Mouse (Mus musculus) forelimb bud, embryonic 11.5 days (tissue): ENCODE measurements around the gene Crocc.
A peak's percentile ranks its signal among the peaks of the same experiment; 100 is the strongest.

Experiments
- DNase-seq: peaks from one replicate; pipeline ENCODE4 v3.0.0-alpha.2; 2012; ENCODE audit warnings: low read depth, low spot score

The Crocc gene

GRCm38 (mm10) chr4:141067516-141068046 lies 7.2 kb upstream of the Crocc start:
- DNase-seq, result no peak

- DNase-seq, result no peak
Measured at GRCm38 (mm10) chr4:141066709-141067515, 6.6 kb upstream of the Crocc start.

- peak; percentile 82 for DNase-seq
Measured at GRCm38 (mm10) chr4:141065123-141065522, 4.8 kb upstream of the Crocc start.

- no peak for DNase-seq
Measured at GRCm38 (mm10) chr4:141064104-141064659, 3.8 kb upstream of the Crocc start.

- DNase-seq, result peak; percentile 45
Measured at GRCm38 (mm10) chr4:141059616-141060425, 529 bp downstream of the Crocc start.

- DNase-seq, result no peak
Measured at GRCm38 (mm10) chr4:141058835-141059234, 1.5 kb downstream of the Crocc start.

- no peak for DNase-seq
Measured at GRCm38 (mm10) chr4:141056970-141057369, 3.4 kb downstream of the Crocc start.

- no peak for DNase-seq
Measured at GRCm38 (mm10) chr4:141053568-141054161, 6.7 kb downstream of the Crocc start.

GRCm38 (mm10) chr4:141053138-141053537 lies 7.2 kb downstream of the Crocc start:
- DNase-seq, result no peak

- no peak for DNase-seq
Measured at GRCm38 (mm10) chr4:141052442-141052841, 7.9 kb downstream of the Crocc start.

GRCm38 (mm10) chr4:141049476-141049835 lies 10.9 kb downstream of the Crocc start:
- DNase-seq, result no peak

- no peak for DNase-seq
Measured at GRCm38 (mm10) chr4:141048810-141049475, 11.4 kb downstream of the Crocc start.

GRCm38 (mm10) chr4:141044816-141045215 lies 15.5 kb downstream of the Crocc start:
- peak; percentile 70 for DNase-seq

GRCm38 (mm10) chr4:141041117-141041516 lies 19.2 kb downstream of the Crocc start:
- DNase-seq, result no peak

- DNase-seq, result no peak
Measured at GRCm38 (mm10) chr4:141033606-141034549, 26.5 kb downstream of the Crocc start.

- DNase-seq, result peak; percentile 64
Measured at GRCm38 (mm10) chr4:141031733-141032132, 28.6 kb downstream of the Crocc start.

GRCm38 (mm10) chr4:141030541-141031206 lies 29.7 kb downstream of the Crocc start:
- DNase-seq, result no peak

GRCm38 (mm10) chr4:141024992-141025391 lies 35.4 kb downstream of the Crocc start:
- no peak for DNase-seq

GRCm38 (mm10) chr4:141024052-141024451 lies 36.3 kb downstream of the Crocc start:
- DNase-seq, result no peak

GRCm38 (mm10) chr4:141021614-141021929 lies 38.8 kb downstream of the Crocc start:
- no peak for DNase-seq
